Mouse (Mus musculus): ENCODE measurements at regions not wholly inside any gene's neighbourhood (a gene's known extent, or its start where the extent isn't known, plus 50 kb on each side); places are given as distances from the start of the nearest gene placed in this dataset.
A peak's percentile ranks its signal among the peaks of the same experiment; 100 is the strongest.

DNA sequence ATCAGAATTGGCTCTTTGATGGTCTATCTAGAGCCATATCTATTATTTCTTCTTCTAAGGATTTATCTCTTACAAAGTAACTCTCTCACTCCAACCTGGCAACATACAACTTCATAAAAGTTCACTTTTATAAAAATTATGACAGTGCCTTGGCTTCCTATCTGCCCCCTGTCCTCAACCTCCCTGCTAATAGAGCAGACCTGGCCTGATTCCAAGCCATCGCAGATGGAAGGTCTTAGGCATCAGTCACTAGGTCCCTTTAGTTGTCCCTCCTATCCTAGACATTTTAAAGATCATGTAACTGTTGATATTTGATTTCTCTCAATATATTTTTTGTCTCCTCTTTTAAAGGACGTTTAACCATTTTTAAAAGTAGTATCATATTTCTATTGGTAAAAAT lies 1974.3 kb upstream of the Slc39a10 start:
- DNase-seq (ENCODE audit: low read depth, low spot score): no peak

DNA sequence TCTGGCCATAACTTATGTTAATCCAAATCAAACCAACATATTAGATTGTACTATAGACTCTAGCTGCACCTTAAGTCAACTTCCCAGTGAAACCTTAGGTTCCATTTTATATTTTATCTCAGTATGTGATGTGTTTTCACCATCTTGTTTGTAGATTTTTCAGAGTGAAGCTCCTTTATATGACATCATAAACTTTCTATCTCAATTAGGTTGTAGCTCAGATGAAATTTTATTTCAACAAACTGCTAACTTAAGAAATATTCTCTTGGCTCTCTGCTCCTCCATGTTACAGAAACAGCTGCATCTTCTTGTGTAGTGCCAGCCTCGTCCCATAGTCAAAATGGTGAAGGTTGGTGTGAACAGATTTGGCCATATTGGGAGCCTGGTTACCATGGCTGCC lies 1988.7 kb upstream of the Slc39a10 start:
- DNase-seq (ENCODE audit: low read depth, low spot score): peak; percentile 29

DNA sequence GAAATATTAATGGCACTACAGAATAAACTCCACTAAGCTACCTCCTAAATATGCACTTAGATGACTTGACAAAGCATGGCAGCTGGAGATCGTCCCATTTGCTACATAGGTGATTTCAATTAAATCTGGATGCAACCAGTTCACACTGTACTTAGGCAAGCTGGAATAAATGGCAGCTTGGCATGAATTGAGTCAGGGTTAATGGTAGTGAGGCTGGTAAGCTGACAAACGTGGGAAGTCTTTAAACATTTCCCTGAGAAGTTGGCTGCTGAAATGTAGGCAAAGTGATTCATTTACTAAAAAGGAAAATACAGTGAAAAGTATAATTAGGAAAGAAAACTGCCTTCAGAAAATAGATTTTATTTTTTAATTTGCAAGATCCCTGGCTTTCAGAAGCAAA lies 2000.9 kb upstream of the Slc39a10 start:
- no peak for DNase-seq (ENCODE audit: low read depth, low spot score)

DNA sequence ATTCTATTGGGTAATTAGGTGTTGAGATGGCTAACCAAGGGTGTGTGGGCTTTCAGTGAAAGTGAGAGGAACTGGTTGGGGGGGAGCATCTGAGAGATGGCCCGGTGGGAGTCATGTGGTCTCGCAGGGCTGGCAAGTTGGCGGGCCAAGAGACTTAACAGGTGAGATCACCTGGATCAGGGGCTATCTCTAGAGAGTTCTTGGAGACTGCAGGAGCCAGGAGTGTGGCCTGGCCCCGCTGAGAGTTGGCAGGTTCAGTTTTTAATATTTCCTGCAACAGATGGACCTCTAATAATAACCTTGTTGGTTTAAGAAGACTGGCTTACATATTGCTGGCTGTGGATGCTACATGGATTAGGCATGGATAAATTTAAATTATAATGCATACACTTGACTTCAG lies 1984.0 kb upstream of the Tmeff2 start:
- DNase-seq (ENCODE audit: low read depth, low spot score): no peak

DNA sequence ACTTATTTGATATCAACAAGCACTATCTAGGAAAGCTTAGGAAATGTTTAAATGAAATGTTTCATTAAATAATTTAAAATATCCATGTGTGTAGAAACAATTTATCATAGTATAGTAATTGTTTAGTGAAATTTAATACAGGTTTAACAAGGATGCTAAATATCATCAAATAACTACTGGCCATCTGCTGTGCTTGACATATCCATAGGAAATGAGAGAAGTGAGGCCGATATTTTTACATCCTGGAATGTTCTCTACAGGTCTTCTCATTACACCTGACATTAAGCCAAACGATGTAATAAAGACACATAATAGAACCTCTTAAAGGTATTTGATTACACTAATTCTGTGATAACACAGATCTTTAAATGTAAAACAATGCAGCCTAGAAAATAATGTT lies 1957.3 kb upstream of the Tmeff2 start:
- DNase-seq (ENCODE audit: low read depth, low spot score): no peak

DNA sequence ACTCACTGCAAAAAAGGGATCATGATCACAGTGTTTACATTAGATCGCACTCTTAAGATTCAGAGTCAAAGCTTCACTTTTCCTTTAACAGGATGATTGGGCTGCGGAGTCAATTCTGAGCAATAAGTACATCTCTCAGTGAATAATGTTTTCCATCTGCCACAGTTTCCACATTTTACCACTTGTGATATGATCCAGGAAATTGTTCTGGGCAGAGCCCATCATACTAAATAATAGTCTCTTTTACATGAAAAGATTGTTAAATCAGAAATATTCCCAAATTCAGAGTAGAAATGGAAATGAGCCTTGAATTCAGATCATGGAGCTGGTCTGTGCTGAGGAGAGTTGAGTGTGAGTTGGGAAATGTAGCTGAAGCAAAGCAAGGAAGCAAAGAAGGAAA lies 1956.6 kb upstream of the Tmeff2 start:
- no peak for DNase-seq (ENCODE audit: low read depth, low spot score)

All from WW6 (cell line).